Mouse (Mus musculus): Measurements from ENCODE around the gene Galntl6. TPM values are rescaled to one million over a fixed set of nuclear protein-coding genes. Genes with fewer than 3 reads are reported as not detected.
A peak's percentile ranks its signal among the peaks of the same experiment; 100 is the strongest.

Galntl6 gene
- polyA plus RNA-seq, 1 experiment from 2014 or later = 0.06 TPM

- no peak overlapping the region for H3K9ac ChIP-seq (replicated peaks; ENCODE audit: low read depth)
- WGBS = 79% methylated on average over 1 of the region's 1 CpGs
- H3K9me3 ChIP-seq (ENCODE audit: low read length) = no peaks in the 10 kb centered on the region
- H3K27ac ChIP-seq (ENCODE audit: low read length) = no peak overlapping the region
- no peaks in the 10 kb centered on the region for H3K4me1 ChIP-seq (ENCODE audit: insufficient read depth, low read depth, low read length)
- no peak overlapping the region for H3K4me3 ChIP-seq (ENCODE audit: low read depth, low read length)
- no peak for TF ChIP-seq EP300 (IDR thresholded peaks at IDR 0.05)
- no peak for TF ChIP-seq CTCF (IDR thresholded peaks at IDR 0.05)
- H3K4me2 ChIP-seq (replicated peaks; ENCODE audit: low read depth, low read length) = no peak overlapping the region
- no peak for DNase-seq (ENCODE audit: low spot score)
- no peaks in the 10 kb centered on the region for H3K36me3 ChIP-seq (ENCODE audit: insufficient read depth, low read length)
- no peak for ATAC-seq
- no peaks in the 10 kb centered on the region for H3K27me3 ChIP-seq (replicated peaks; ENCODE audit: insufficient read depth, low read length)
These were observed 838.7 kb downstream of the Galntl6 start for GRCm38 (mm10) chr8:58073733-58074132.

DNA sequence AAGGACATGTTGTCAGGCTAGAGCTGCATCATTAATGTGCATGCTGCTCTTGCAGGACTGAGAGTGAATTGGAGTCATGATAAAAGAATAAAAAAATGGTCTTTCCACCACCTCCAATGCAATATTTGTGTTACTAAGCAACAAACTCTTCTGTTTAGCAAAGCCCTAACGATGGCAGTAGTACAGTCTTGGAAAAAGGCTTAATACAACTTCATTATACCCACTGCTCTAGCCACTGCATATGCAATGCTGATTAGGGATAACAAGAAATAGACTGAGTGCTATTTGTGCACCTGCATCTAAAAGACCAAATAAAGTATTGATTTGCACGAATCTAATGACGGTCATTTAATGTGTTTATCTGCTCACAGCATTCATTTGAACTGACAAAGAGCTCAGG is 880.2 kb downstream of the Galntl6 start:
- H3K4me1 ChIP-seq (ENCODE audit: insufficient read depth, low read depth, low read length) = no peaks in the 10 kb centered on the region

GRCm38 (mm10) chr8:58025558-58025957 is 886.9 kb downstream of the Galntl6 start:
- Histone ChIP-seq H3K4me2 (replicated peaks; ENCODE audit: low read depth, low read length) (no peak overlapping the region), H3K4me1 (ENCODE audit: insufficient read depth, low read depth, low read length) (no peaks in the 10 kb centered on the region), H3K27ac (ENCODE audit: low read length) (no peak overlapping the region), H3K36me3 (ENCODE audit: insufficient read depth, low read length) (no peaks in the 10 kb centered on the region), H3K27me3 (replicated peaks; ENCODE audit: insufficient read depth, low read length) (no peaks in the 10 kb centered on the region), H3K9ac (replicated peaks; ENCODE audit: low read depth) (no peak overlapping the region), H3K9me3 (ENCODE audit: low read length) (no peaks in the 10 kb centered on the region), H3K4me3 (ENCODE audit: low read depth, low read length) (no peak overlapping the region)
- DNase-seq (ENCODE audit: low spot score) (no peak), ATAC-seq (0 out of 2 replicates have a peak, but pooled peaks have one; percentile 14)
- TF ChIP-seq EP300 (IDR thresholded peaks at IDR 0.05) = no peak
- no peak for TF ChIP-seq CTCF (IDR thresholded peaks at IDR 0.05)
- 66% methylated on average over 4 of the region's 4 CpGs for WGBS

More for the DNA sequence above, 880.2 kb downstream of the Galntl6 start:
- ATAC-seq (no peak), DNase-seq (ENCODE audit: low spot score) (no peak)
- Histone ChIP-seq H3K9me3 (ENCODE audit: low read length) (no peaks in the 10 kb centered on the region), H3K4me2 (replicated peaks; ENCODE audit: low read depth, low read length) (no peak overlapping the region), H3K27ac (ENCODE audit: low read length) (no peak overlapping the region), H3K4me3 (ENCODE audit: low read depth, low read length) (no peak overlapping the region), H3K36me3 (ENCODE audit: insufficient read depth, low read length) (no peaks in the 10 kb centered on the region), H3K9ac (replicated peaks; ENCODE audit: low read depth) (no peak overlapping the region), H3K27me3 (replicated peaks; ENCODE audit: insufficient read depth, low read length) (no peaks in the 10 kb centered on the region)
- 69% methylated on average over 3 of the region's 3 CpGs for WGBS
- TF ChIP-seq CTCF (IDR thresholded peaks at IDR 0.05) = no peak

- Histone ChIP-seq H3K36me3 (ENCODE audit: insufficient read depth, low read length) (no peaks in the 10 kb centered on the region), H3K4me1 (ENCODE audit: insufficient read depth, low read depth, low read length) (no peaks in the 10 kb centered on the region), H3K4me2 (replicated peaks; ENCODE audit: low read depth, low read length) (no peak overlapping the region), H3K9ac (replicated peaks; ENCODE audit: low read depth) (no peak overlapping the region), H3K4me3 (ENCODE audit: low read depth, low read length) (no peak overlapping the region), H3K27me3 (replicated peaks; ENCODE audit: insufficient read depth, low read length) (no peaks in the 10 kb centered on the region), H3K27ac (ENCODE audit: low read length) (no peak overlapping the region), H3K9me3 (ENCODE audit: low read length) (no peaks in the 10 kb centered on the region)
- WGBS = 86% methylated on average over 1 of the region's 1 CpGs
- ATAC-seq (peak; percentile 19; the same call in 1 of the 2 replicates), DNase-seq (ENCODE audit: low spot score) (no peak)
- TF ChIP-seq CTCF (IDR thresholded peaks at IDR 0.05) = no peak
- TF ChIP-seq EP300 (IDR thresholded peaks at IDR 0.05) = no peak
These were observed 887.3 kb downstream of the Galntl6 start for GRCm38 (mm10) chr8:58025094-58025493.

DNA sequence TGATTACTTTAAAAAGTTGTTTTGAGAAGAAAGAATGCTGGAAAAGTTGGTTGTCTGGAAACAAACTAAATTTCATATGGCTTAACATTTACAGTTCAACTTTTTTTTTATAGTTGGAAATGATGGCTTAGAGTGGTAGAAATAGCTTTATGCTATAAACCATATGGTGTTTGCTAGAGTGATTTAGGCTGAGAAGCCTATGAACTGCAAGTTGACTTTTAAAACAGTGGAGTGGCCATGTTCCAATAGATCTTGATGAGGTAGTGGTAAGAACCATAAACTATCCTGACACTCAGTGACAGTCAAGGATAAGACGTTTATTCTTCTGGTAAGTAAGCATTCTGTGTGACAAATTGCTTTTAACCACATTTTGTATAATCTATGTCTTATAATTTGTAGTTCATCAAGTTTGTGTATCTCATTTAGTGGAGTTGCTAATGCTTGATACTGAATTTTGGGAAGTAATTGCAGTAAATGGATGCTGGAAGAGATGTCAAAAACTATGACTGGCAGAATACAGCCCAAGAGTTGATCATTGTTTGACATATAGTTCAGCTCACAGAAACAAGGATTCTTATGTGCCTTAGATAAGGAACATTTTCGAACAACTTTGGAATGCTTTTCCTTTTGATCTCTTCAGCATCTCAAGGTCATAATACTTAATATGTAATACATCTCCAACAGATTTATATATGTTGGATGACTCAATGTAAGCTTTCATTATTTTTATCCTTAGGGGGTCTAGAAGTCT is 888.8 kb downstream of the Galntl6 start:
- ATAC-seq (no peak), DNase-seq (ENCODE audit: low spot score) (peak; percentile 54)
- Histone ChIP-seq H3K4me1 (ENCODE audit: insufficient read depth, low read depth, low read length) (no peaks in the 10 kb centered on the region), H3K4me3 (ENCODE audit: low read depth, low read length) (no peak overlapping the region), H3K27me3 (replicated peaks; ENCODE audit: insufficient read depth, low read length) (no peaks in the 10 kb centered on the region), H3K9ac (replicated peaks; ENCODE audit: low read depth) (no peak overlapping the region), H3K27ac (ENCODE audit: low read length) (no peak overlapping the region), H3K36me3 (ENCODE audit: insufficient read depth, low read length) (no peaks in the 10 kb centered on the region), H3K4me2 (replicated peaks; ENCODE audit: low read depth, low read length) (no peak overlapping the region), H3K9me3 (ENCODE audit: low read length) (no peaks in the 10 kb centered on the region)
- 30% methylated on average over 2 of the region's 2 CpGs for WGBS
- TF ChIP-seq CTCF (IDR thresholded peaks at IDR 0.05) = no peak
- no peak for TF ChIP-seq EP300 (IDR thresholded peaks at IDR 0.05)

- no peak for DNase-seq (ENCODE audit: low spot score)
- Histone ChIP-seq H3K27me3 (replicated peaks; ENCODE audit: insufficient read depth, low read length) (no peaks in the 10 kb centered on the region), H3K4me1 (ENCODE audit: insufficient read depth, low read depth, low read length) (no peaks in the 10 kb centered on the region), H3K36me3 (ENCODE audit: insufficient read depth, low read length) (no peaks in the 10 kb centered on the region), H3K4me2 (replicated peaks; ENCODE audit: low read depth, low read length) (no peak overlapping the region), H3K9me3 (ENCODE audit: low read length) (no peaks in the 10 kb centered on the region), H3K27ac (ENCODE audit: low read length) (no peak overlapping the region), H3K4me3 (ENCODE audit: low read depth, low read length) (no peak overlapping the region), H3K9ac (replicated peaks; ENCODE audit: low read depth) (no peak overlapping the region)
- TF ChIP-seq EP300 (IDR thresholded peaks at IDR 0.05) = no peak
- no peak for TF ChIP-seq CTCF (IDR thresholded peaks at IDR 0.05)
- 75% methylated on average over 1 of the region's 1 CpGs for WGBS
- no peak for ATAC-seq
These were observed 922.8 kb downstream of the Galntl6 start for GRCm38 (mm10) chr8:57989428-57990171.

All from lung, postnatal 0 days (tissue).